Mouse (Mus musculus) embryonic facial prominence, embryonic 15.5 days (tissue): Measurements from ENCODE around the gene Isy1. TPM values are rescaled to one million over a fixed set of nuclear protein-coding genes. Genes with fewer than 3 reads are reported as not detected.

Experiments
- ATAC-seq: fragments of 200-750 bp; cut with Nextera tagmentation; 2 replicates; pipeline ENCODE4 v1.8.0; 2017; ENCODE audit warnings: low read depth, moderate TSS enrichment; ENCODE audit not compliant: insufficient number of reproducible peaks, low FRiP score, low TSS enrichment
- H3K27ac ChIP-seq: fragments of 300-500 bp; sonication (generic); replicated peaks from 2 replicates; pipeline ENCODE4 v1.5.1; 2015; ENCODE audit warnings: mild to moderate bottlenecking, inconsistent platforms
- H3K27me3 ChIP-seq: fragments of 300-500 bp; sonication (generic); 2 replicates; pipeline ENCODE4 v1.6.1; 2015; ENCODE audit warnings: inconsistent platforms
- H3K36me3 ChIP-seq: fragments of 300-500 bp; sonication (generic); 2 replicates; pipeline ENCODE4 v1.6.1; 2015; ENCODE audit warnings: mild to moderate bottlenecking, inconsistent platforms
- H3K4me1 ChIP-seq: fragments of 300-500 bp; sonication (generic); 2 replicates; pipeline ENCODE4 v1.6.1; 2015; ENCODE audit warnings: inconsistent platforms
- H3K4me2 ChIP-seq: fragments of 300-500 bp; sonication (generic); replicated peaks from 2 replicates; pipeline ENCODE4 v1.6.1; 2015; ENCODE audit warnings: mild to moderate bottlenecking, inconsistent platforms
- H3K4me3 ChIP-seq: fragments of 300-500 bp; sonication (generic); replicated peaks from 2 replicates; pipeline ENCODE4 v1.5.1; 2015; ENCODE audit warnings: mild to moderate bottlenecking, inconsistent platforms
- H3K9ac ChIP-seq: fragments of 300-500 bp; sonication (generic); 2 replicates; pipeline ENCODE4 v1.6.1; 2015; ENCODE audit warnings: inconsistent platforms
- H3K9me3 ChIP-seq: fragments of 300-500 bp; sonication (generic); replicated peaks from 2 replicates; pipeline ENCODE4 v1.6.1; 2016; ENCODE audit warnings: inconsistent platforms
- WGBS: fragments of 180-500 bp; shearing (Covaris S2); methylation state at CpG from one replicate; pipeline ENCODE4 v1.1.7; 2015; 5-methylcytosine and 5-hydroxymethylcytosine counted together
- polyA plus RNA-seq: library from polyadenylated mRNA; unstranded; fragments of >200 nt; fragmentation: Nextera tagmentation; extraction: Ambion mirVana; gene quantifications from 2 replicates; pipeline ENCODE4 v1.2.1, GENCODE M21; 2015

Isy1 gene
- polyA plus RNA-seq, 1 experiment from 2014 or later: 48.7 TPM

GRCm38 (mm10) chr6:87788266-87788895 lies 50.2 kb downstream of the Isy1 start:
- Histone ChIP-seq H3K9ac (no peak overlapping the region), H3K4me2 (no peak overlapping the region), H3K4me3 (no peak overlapping the region), H3K27ac (no peak overlapping the region), H3K27me3 (no peaks in the 10 kb centered on the region), H3K4me1 (0 out of 2 replicates have a peak, but pooled peaks cover 12% of the 10 kb centered on the region), H3K9me3 (no peaks in the 10 kb centered on the region), H3K36me3 (peaks cover 20% of the 10 kb centered on the region)
- no peak for ATAC-seq
- 88% methylated on average over 9 of the region's 9 CpGs for WGBS

- Histone ChIP-seq H3K36me3 (peaks cover 11% of the 10 kb centered on the region), H3K9ac (no peak overlapping the region), H3K9me3 (no peaks in the 10 kb centered on the region), H3K27me3 (no peaks in the 10 kb centered on the region), H3K4me3 (no peak overlapping the region), H3K27ac (no peak overlapping the region), H3K4me1 (0 out of 2 replicates have a peak, but pooled peaks cover 12% of the 10 kb centered on the region), H3K4me2 (no peak overlapping the region)
- no peak for ATAC-seq
- 78% methylated on average over 6 of the region's 6 CpGs for WGBS
Observed at GRCm38 (mm10) chr6:87787108-87787890, 51.3 kb downstream of the Isy1 start.

- H3K9me3 ChIP-seq: no peaks in the 10 kb centered on the region
- ATAC-seq: no peak
- no peaks in the 10 kb centered on the region for H3K27me3 ChIP-seq
- H3K27ac ChIP-seq: no peak overlapping the region
- no peak overlapping the region for H3K9ac ChIP-seq
- no peak overlapping the region for H3K4me2 ChIP-seq
- 0 out of 2 replicates have a peak, but pooled peaks cover 12% of the 10 kb centered on the region for H3K4me1 ChIP-seq
- H3K4me3 ChIP-seq: no peak overlapping the region
- 72% methylated on average over 5 of the region's 5 CpGs for whole genome bisulfite sequencing
- peaks cover 4% of the 10 kb centered on the region; the same call in 1 of the 2 replicates for H3K36me3 ChIP-seq
Observed at GRCm38 (mm10) chr6:87786621-87787020, 52.0 kb downstream of the Isy1 start.

- H3K4me2 ChIP-seq: no peak overlapping the region
- H3K27ac ChIP-seq: no peak overlapping the region
- 0 out of 2 replicates have a peak, but pooled peaks cover 6% of the 10 kb centered on the region for H3K4me1 ChIP-seq
- no peak overlapping the region for H3K4me3 ChIP-seq
- H3K36me3 ChIP-seq: no peaks in the 10 kb centered on the region
- H3K27me3 ChIP-seq: no peaks in the 10 kb centered on the region
- 79% methylated on average over 8 of the region's 8 CpGs for WGBS
- ATAC-seq: no peak
- H3K9ac ChIP-seq: no peak overlapping the region
- H3K9me3 ChIP-seq: no peaks in the 10 kb centered on the region
Observed at GRCm38 (mm10) chr6:87784033-87784432, 54.6 kb downstream of the Isy1 start.

GRCm38 (mm10) chr6:87780546-87781301 lies 57.9 kb downstream of the Isy1 start:
- no peak overlapping the region for H3K27ac ChIP-seq
- H3K36me3 ChIP-seq: no peaks in the 10 kb centered on the region
- no peak overlapping the region for H3K4me2 ChIP-seq
- no peaks in the 10 kb centered on the region for H3K4me1 ChIP-seq
- no peak overlapping the region for H3K9ac ChIP-seq
- H3K4me3 ChIP-seq: no peak overlapping the region
- H3K27me3 ChIP-seq: no peaks in the 10 kb centered on the region
- no peaks in the 10 kb centered on the region for H3K9me3 ChIP-seq
- no peak for ATAC-seq
- WGBS: 77% methylated on average over 10 of the region's 10 CpGs

- H3K9ac ChIP-seq: no peak overlapping the region
- no peaks in the 10 kb centered on the region for H3K9me3 ChIP-seq
- ATAC-seq: no peak
- 81% methylated on average over 11 of the region's 11 CpGs for WGBS
- H3K27me3 ChIP-seq: no peaks in the 10 kb centered on the region
- no peak overlapping the region for H3K27ac ChIP-seq
- no peaks in the 10 kb centered on the region for H3K36me3 ChIP-seq
- no peaks in the 10 kb centered on the region for H3K4me1 ChIP-seq
- H3K4me2 ChIP-seq: no peak overlapping the region
- H3K4me3 ChIP-seq: no peak overlapping the region
Observed at GRCm38 (mm10) chr6:87779174-87780165, 59.1 kb downstream of the Isy1 start.

- ATAC-seq: no peak
- 68% methylated on average over 11 of the region's 11 CpGs for whole genome bisulfite sequencing
- no peaks in the 10 kb centered on the region for H3K4me1 ChIP-seq
- no peaks in the 10 kb centered on the region for H3K27me3 ChIP-seq
- H3K9ac ChIP-seq: no peak overlapping the region
- H3K9me3 ChIP-seq: no peaks in the 10 kb centered on the region
- H3K4me3 ChIP-seq: no peak overlapping the region
- H3K36me3 ChIP-seq: no peaks in the 10 kb centered on the region
- H3K27ac ChIP-seq: no peak overlapping the region
- no peak overlapping the region for H3K4me2 ChIP-seq
Observed at GRCm38 (mm10) chr6:87778294-87779173, 60.1 kb downstream of the Isy1 start.

GRCm38 (mm10) chr6:87777842-87778241 lies 60.8 kb downstream of the Isy1 start, which contains the start of gene Gp9:
TSS of gene Gp9 (plus strand) at chr6:87778072.
- 65% methylated on average over 2 of the region's 2 CpGs for WGBS
- Histone ChIP-seq H3K9ac (no peak within 1 kb of the TSS), H3K27me3 (no peaks in the 10 kb centered on the region), H3K27ac (no peak within 1 kb of the TSS), H3K4me2 (no peak within 1 kb of the TSS), H3K4me3 (no peak within 1 kb of the TSS), H3K4me1 (no peaks in the 10 kb centered on the region), H3K36me3 (no peaks in the 10 kb centered on the region), H3K9me3 (no peaks in the 10 kb centered on the region)
- ATAC-seq: no peak

- Histone ChIP-seq H3K4me1 (no peaks in the 10 kb centered on the region), H3K9ac (no peak overlapping the region), H3K9me3 (no peaks in the 10 kb centered on the region), H3K27me3 (no peaks in the 10 kb centered on the region), H3K4me2 (no peak overlapping the region), H3K4me3 (no peak overlapping the region), H3K27ac (no peak overlapping the region), H3K36me3 (no peaks in the 10 kb centered on the region)
- no peak for ATAC-seq
- 86% methylated on average over 1 of the region's 1 CpGs for WGBS
Observed at GRCm38 (mm10) chr6:87776663-87777062, 61.9 kb downstream of the Isy1 start.
